Mouse (Mus musculus): ENCODE measurements at regions not wholly inside any gene's neighbourhood (a gene's known extent, or its start where the extent isn't known, plus 50 kb on each side); places are given as distances from the start of the nearest gene placed in this dataset.

DNA sequence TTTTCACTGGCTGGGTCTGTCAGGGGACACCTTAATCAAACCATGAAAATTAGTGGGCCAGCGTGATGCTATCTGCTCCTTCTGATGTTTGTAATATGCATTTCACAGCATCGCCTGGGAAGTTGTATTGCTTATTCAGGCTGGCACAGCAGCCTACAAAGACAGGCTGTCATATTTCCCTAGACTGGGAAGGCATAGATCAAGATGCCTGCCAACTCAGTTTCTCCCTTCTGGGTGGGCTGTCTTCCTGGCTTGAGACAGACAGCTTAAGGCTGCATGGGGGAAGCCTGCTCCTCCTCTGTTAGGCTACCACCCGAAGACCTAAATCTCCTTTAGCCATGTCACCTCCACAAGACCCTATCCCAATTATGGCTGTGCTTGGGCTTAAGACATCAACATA lies 101.8 kb downstream of the Trim29 start:
- H3K4me2 ChIP-seq, result no peak overlapping the region
- H3K36me3 ChIP-seq (ENCODE audit: insufficient read depth), result no peaks in the 10 kb centered on the region
- no peaks in the 10 kb centered on the region for H3K4me1 ChIP-seq (ENCODE audit: insufficient read depth)
- H3K27me3 ChIP-seq (ENCODE audit: insufficient read depth, low read length), result no peaks in the 10 kb centered on the region
- H3K9me3 ChIP-seq (ENCODE audit: low read depth, low read length), result no peaks in the 10 kb centered on the region
- no peak overlapping the region for H3K9ac ChIP-seq
- ATAC-seq (ENCODE audit: insufficient read depth) (no peak), DNase-seq (no peak)
- no peak overlapping the region for H3K4me3 ChIP-seq (ENCODE audit: low read depth, low read length)
- no peak for TF ChIP-seq CTCF (IDR thresholded peaks at IDR 0.05; ENCODE audit: low read depth)
- WGBS, result 52% methylated on average over 3 of the region's 3 CpGs
- H3K27ac ChIP-seq (ENCODE audit: low read depth), result no peak overlapping the region

GRCm38 (mm10) chr9:43419993-43420715 lies 109.5 kb downstream of the Trim29 start:
- no peak for DNase-seq
- no peaks in the 10 kb centered on the region for H3K27me3 ChIP-seq (ENCODE audit: insufficient read depth, low read length)
- WGBS, result 17% methylated on average over 17 of the region's 17 CpGs
- no peak overlapping the region for H3K9ac ChIP-seq
- no peaks in the 10 kb centered on the region for H3K9me3 ChIP-seq (ENCODE audit: low read depth, low read length)
- no peak overlapping the region for H3K4me2 ChIP-seq
- ATAC-seq (ENCODE audit: insufficient read depth), result no peak
- no peaks in the 10 kb centered on the region for H3K4me1 ChIP-seq (ENCODE audit: insufficient read depth)
- H3K4me3 ChIP-seq (ENCODE audit: low read depth, low read length), result no peak overlapping the region
- no peak for TF ChIP-seq CTCF (IDR thresholded peaks at IDR 0.05; ENCODE audit: low read depth)
- no peak overlapping the region for H3K27ac ChIP-seq (ENCODE audit: low read depth)
- no peaks in the 10 kb centered on the region for H3K36me3 ChIP-seq (ENCODE audit: insufficient read depth)

DNA sequence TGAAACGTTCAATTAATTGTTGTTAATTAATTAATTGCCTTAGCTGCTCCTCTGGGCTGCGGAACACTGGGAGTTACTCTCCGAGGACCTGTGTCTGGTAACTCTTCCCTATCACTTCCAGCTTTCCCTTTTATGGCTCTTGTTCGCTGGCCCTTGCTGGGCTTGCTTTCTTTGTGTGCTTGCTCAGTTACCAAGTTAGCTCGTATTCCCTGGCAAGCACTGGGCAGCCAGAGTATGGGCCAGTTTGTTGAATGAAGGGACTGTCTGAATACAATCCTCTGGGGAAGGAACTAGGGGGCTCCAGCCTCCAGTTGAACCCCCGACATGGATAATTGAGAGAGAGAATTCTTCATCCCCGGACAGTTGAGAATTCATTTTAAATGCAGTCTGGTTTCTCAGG lies 116.4 kb downstream of the Trim29 start:
- Histone ChIP-seq H3K4me2 (no peak overlapping the region), H3K27ac (ENCODE audit: low read depth) (no peak overlapping the region), H3K36me3 (ENCODE audit: insufficient read depth) (no peaks in the 10 kb centered on the region), H3K4me1 (ENCODE audit: insufficient read depth) (no peaks in the 10 kb centered on the region), H3K9me3 (ENCODE audit: low read depth, low read length) (no peaks in the 10 kb centered on the region), H3K27me3 (ENCODE audit: insufficient read depth, low read length) (no peaks in the 10 kb centered on the region), H3K4me3 (ENCODE audit: low read depth, low read length) (no peak overlapping the region), H3K9ac (no peak overlapping the region)
- DNase-seq (no peak), ATAC-seq (ENCODE audit: insufficient read depth) (no peak)
- no peak for TF ChIP-seq CTCF (IDR thresholded peaks at IDR 0.05; ENCODE audit: low read depth)
- WGBS, result 57% methylated on average over 7 of the region's 7 CpGs

GRCm38 (mm10) chr9:43433953-43434352 lies 123.3 kb downstream of the Trim29 start:
- H3K36me3 ChIP-seq (ENCODE audit: insufficient read depth), result no peaks in the 10 kb centered on the region
- WGBS, result 49% methylated on average over 3 of the region's 3 CpGs
- H3K4me2 ChIP-seq, result no peak overlapping the region
- H3K4me1 ChIP-seq (ENCODE audit: insufficient read depth), result no peaks in the 10 kb centered on the region
- ATAC-seq (ENCODE audit: insufficient read depth) (no peak), DNase-seq (no peak)
- no peaks in the 10 kb centered on the region for H3K9me3 ChIP-seq (ENCODE audit: low read depth, low read length)
- H3K9ac ChIP-seq, result no peak overlapping the region
- no peak overlapping the region for H3K27ac ChIP-seq (ENCODE audit: low read depth)
- TF ChIP-seq CTCF (IDR thresholded peaks at IDR 0.05; ENCODE audit: low read depth), result no peak
- H3K27me3 ChIP-seq (ENCODE audit: insufficient read depth, low read length), result no peaks in the 10 kb centered on the region
- no peak overlapping the region for H3K4me3 ChIP-seq (ENCODE audit: low read depth, low read length)

GRCm38 (mm10) chr9:43438476-43438875 lies 127.8 kb downstream of the Trim29 start:
- TF ChIP-seq CTCF (IDR thresholded peaks at IDR 0.05; ENCODE audit: low read depth), result no peak

DNA sequence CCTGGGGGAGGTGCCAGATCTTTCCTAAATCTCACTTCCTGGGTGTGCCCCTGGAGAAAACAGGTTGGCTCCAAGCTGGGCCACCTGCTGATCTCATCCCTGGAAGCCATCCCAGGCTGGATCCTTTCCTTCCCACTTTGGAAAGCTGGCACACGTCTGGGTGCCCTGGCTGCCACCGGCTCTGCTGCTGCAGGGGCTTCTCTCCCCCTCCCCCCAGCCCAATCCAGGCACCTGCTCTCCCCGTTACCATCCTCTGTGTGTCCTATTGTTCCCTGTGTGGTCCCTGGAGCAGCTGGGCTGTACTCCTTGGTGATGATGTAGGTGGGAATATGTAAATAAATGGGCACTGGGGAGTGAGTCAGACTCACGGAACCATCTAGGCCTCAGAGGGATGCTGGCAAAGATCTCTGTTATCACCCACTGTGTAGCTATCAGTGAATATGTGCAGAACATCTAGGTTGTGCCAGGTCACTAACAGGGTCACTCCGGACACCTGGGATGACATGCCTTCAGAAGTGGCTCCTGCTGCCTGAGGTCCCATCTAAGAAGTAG lies 130.4 kb downstream of the Trim29 start:
- TF ChIP-seq CTCF (IDR thresholded peaks at IDR 0.05; ENCODE audit: low read depth), result no peak
- ATAC-seq (ENCODE audit: insufficient read depth) (no peak), DNase-seq (no peak)

More at GRCm38 (mm10) chr9:43438476-43438875, 127.8 kb downstream of the Trim29 start:
- Histone ChIP-seq H3K36me3 (ENCODE audit: insufficient read depth) (no peaks in the 10 kb centered on the region), H3K27me3 (ENCODE audit: insufficient read depth, low read length) (no peaks in the 10 kb centered on the region), H3K9me3 (ENCODE audit: low read depth, low read length) (no peaks in the 10 kb centered on the region), H3K9ac (no peak overlapping the region), H3K4me2 (no peak overlapping the region), H3K27ac (ENCODE audit: low read depth) (no peak overlapping the region), H3K4me1 (ENCODE audit: insufficient read depth) (no peaks in the 10 kb centered on the region), H3K4me3 (ENCODE audit: low read depth, low read length) (no peak overlapping the region)
- DNase-seq (no peak), ATAC-seq (ENCODE audit: insufficient read depth) (no peak)
- WGBS, result 76% methylated on average over 11 of the region's 11 CpGs

DNA sequence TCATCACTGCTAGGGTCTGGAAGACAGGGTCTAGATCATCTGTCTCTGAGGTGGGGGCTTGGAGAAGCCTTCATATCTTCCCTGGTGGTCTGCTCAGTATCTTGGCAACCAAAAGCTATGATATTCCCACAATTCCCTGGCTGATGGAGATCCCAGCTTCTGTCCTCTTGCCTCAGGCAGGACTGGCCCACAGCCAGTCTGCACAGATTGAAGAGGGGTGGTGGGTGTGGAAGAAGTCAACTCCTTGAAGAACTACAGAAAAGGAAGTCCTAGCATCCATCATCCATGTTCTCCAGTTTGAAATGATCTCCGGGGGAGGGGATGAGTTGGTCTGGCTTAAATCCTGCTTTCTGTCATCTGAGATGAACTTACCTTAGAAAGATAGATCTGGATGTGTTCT lies 134.8 kb downstream of the Trim29 start:
- 71% methylated on average over 1 of the region's 1 CpGs for WGBS
- DNase-seq (no peak), ATAC-seq (ENCODE audit: insufficient read depth) (no peak)
- Histone ChIP-seq H3K4me3 (ENCODE audit: low read depth, low read length) (no peak overlapping the region), H3K9ac (no peak overlapping the region), H3K4me2 (no peak overlapping the region), H3K36me3 (ENCODE audit: insufficient read depth) (no peaks in the 10 kb centered on the region), H3K27ac (ENCODE audit: low read depth) (no peak overlapping the region), H3K4me1 (ENCODE audit: insufficient read depth) (no peaks in the 10 kb centered on the region), H3K27me3 (ENCODE audit: insufficient read depth, low read length) (no peaks in the 10 kb centered on the region), H3K9me3 (ENCODE audit: low read depth, low read length) (no peaks in the 10 kb centered on the region)
- no peak for TF ChIP-seq CTCF (IDR thresholded peaks at IDR 0.05; ENCODE audit: low read depth)

More for the DNA sequence above, 130.4 kb downstream of the Trim29 start:
- Histone ChIP-seq H3K27me3 (ENCODE audit: insufficient read depth, low read length) (no peaks in the 10 kb centered on the region), H3K4me3 (ENCODE audit: low read depth, low read length) (no peak overlapping the region), H3K4me2 (no peak overlapping the region), H3K4me1 (ENCODE audit: insufficient read depth) (no peaks in the 10 kb centered on the region), H3K9me3 (ENCODE audit: low read depth, low read length) (no peaks in the 10 kb centered on the region), H3K36me3 (ENCODE audit: insufficient read depth) (no peaks in the 10 kb centered on the region), H3K27ac (ENCODE audit: low read depth) (no peak overlapping the region), H3K9ac (no peak overlapping the region)
- 54% methylated on average over 5 of the region's 5 CpGs for WGBS

All from lung, embryonic 14.5 days (tissue).